In genomic region chr5:8129750-8130149, GRCm38 (mm10) we compare ENCODE assay signal across 26 mouse cellular contexts.
"Had no signal": no experiment of that assay in that cellular context is flagged by ENCODE, and none has a peak within 500 bp of the region (broad histone marks: within the 10 kb centered on the region; RNA-seq: fewer than 3 reads in every experiment).

No protein-coding gene starts in this region.

- H3K4me2 ChIP-seq: heart, embryonic 11.5 days; heart, embryonic 13.5 days; heart, embryonic 15.5 days; hindbrain, embryonic 14.5 days; kidney, embryonic 15.5 days; limb, embryonic 13.5 days; limb, embryonic 15.5 days; liver, embryonic 12.5 days had no signal

- H3K27ac ChIP-seq: heart, adult 2 months; heart, embryonic 13.5 days; heart, embryonic 15.5 days; hindbrain, embryonic 14.5 days; kidney, embryonic 15.5 days; kidney, postnatal 0 days; limb, embryonic 13.5 days; limb, embryonic 15.5 days; liver, embryonic 12.5 days; liver, embryonic 14.5 days had no signal

- H3K4me1 ChIP-seq: heart, embryonic 13.5 days; heart, embryonic 15.5 days; kidney, embryonic 15.5 days; limb, embryonic 13.5 days; limb, embryonic 15.5 days; liver, embryonic 12.5 days had no signal

- H3K9ac ChIP-seq: heart, embryonic 13.5 days; heart, embryonic 15.5 days; hindbrain, embryonic 14.5 days; kidney, embryonic 15.5 days; limb, embryonic 13.5 days; limb, embryonic 15.5 days; liver, embryonic 12.5 days; liver, embryonic 14.5 days had no signal

- ATAC-seq: hindbrain, embryonic 16.5 days; intestine, embryonic 16.5 days; liver, embryonic 12.5 days had no signal

- DNase-seq: gastrocnemius, postnatal 14 days; gastrocnemius, postnatal 36 days; heart, adult 11 months; heart, adult 2 months; heart, postnatal 14 days; heart, postnatal 36 days; kidney, adult 11 months; kidney, adult 2 months; kidney, adult 9 months; kidney, postnatal 14 days; kidney, postnatal 36 days; layer of hippocampus, adult 9-11 months; layer of hippocampus, postnatal 36 days; left cerebral cortex, postnatal 4 days had no signal

- H3K36me3 ChIP-seq: heart, embryonic 15.5 days; kidney, embryonic 15.5 days; liver, embryonic 12.5 days had no signal

- H3K27me3 ChIP-seq: heart, embryonic 13.5 days; heart, embryonic 15.5 days; kidney, embryonic 15.5 days; limb, embryonic 13.5 days; limb, embryonic 15.5 days; liver, embryonic 12.5 days had no signal

- H3K4me3 ChIP-seq: heart, adult 2 months; heart, embryonic 13.5 days; heart, embryonic 15.5 days; kidney, embryonic 15.5 days; limb, embryonic 13.5 days; limb, embryonic 15.5 days; liver, embryonic 12.5 days had no signal

- H3K9me3 ChIP-seq: heart, embryonic 13.5 days; heart, embryonic 15.5 days; kidney, embryonic 15.5 days; limb, embryonic 13.5 days; limb, embryonic 15.5 days; liver, embryonic 12.5 days had no signal
